Mouse (Mus musculus) lung, adult 2 months (tissue): ENCODE measurements around the gene Ppm1b.

Experiments
- CTCF ChIP-seq: fragments of 200-500 bp; IDR thresholded peaks from 2 replicates; pipeline ENCODE4 v1.5.1; 2011; ENCODE audit warnings: mild to moderate bottlenecking, low read length, control low read depth; ENCODE audit not compliant: insufficient read depth
- POLR2A ChIP-seq: fragments of 200-500 bp; IDR thresholded peaks from 2 replicates; pipeline ENCODE4 v1.6.1; 2011; ENCODE audit warnings: low read depth, mild to moderate bottlenecking, control low read depth, low read length, borderline replicate concordance; ENCODE audit errors: extremely low read depth

DNA sequence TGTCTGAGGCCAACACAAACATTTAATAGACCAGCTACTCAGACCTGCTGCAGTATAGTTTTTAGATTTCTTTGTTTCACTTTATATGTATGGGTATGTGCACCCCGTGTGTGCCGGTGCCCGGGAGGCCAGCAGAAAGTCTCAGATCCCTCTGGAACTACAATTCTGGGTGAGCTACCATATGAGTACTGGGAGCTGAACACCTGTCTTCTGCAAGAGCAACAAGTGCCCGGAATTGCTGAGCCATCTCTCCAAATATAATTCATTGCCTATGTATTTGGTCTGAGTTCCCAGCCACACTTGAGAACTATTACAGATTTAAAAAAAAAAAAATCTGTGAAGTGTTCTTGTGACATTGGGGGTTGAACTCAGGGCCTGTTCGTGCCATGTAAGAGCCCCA, 19.7 kb upstream of the Ppm1b start:
- TF ChIP-seq CTCF (no peak), POLR2A (no peak)
